Mouse (Mus musculus) kidney, embryonic 14.5 days (tissue): Measurements from ENCODE around the gene Tk1. TPM values are rescaled to one million over a fixed set of nuclear protein-coding genes. Genes with fewer than 3 reads are reported as not detected.
"Not testable (repeated sequence)": the region's sequence is repeated elsewhere in the genome, so short reads cannot be mapped to it uniquely, and the experiment has no call there.

Source experiments
- ATAC-seq: fragments of 200-750 bp; cut with Nextera tagmentation; 2 replicates; pipeline ENCODE4 v1.8.0; 2017; ENCODE audit warnings: moderate number of reproducible peaks, mild to moderate bottlenecking, moderate TSS enrichment, moderate library complexity; ENCODE audit not compliant: low FRiP score, low TSS enrichment
- H3K27ac ChIP-seq: fragments of 300-500 bp; sonication (generic); 2 replicates; pipeline ENCODE4 v1.5.1; 2014; ENCODE audit warnings: low read depth, mild to moderate bottlenecking, low read length, moderate library complexity, mixed read lengths
- H3K27me3 ChIP-seq: fragments of 300-500 bp; sonication (generic); 2 replicates; pipeline ENCODE4 v1.6.1; 2014; ENCODE audit warnings: mild to moderate bottlenecking, low read length; ENCODE audit not compliant: control insufficient read depth, insufficient read depth
- H3K36me3 ChIP-seq: fragments of 300-500 bp; sonication (generic); 2 replicates; pipeline ENCODE4 v1.6.1; 2014; ENCODE audit warnings: low read length, mixed read lengths; ENCODE audit not compliant: control insufficient read depth, insufficient read depth
- H3K4me1 ChIP-seq: fragments of 300-500 bp; sonication (generic); 2 replicates; pipeline ENCODE4 v1.6.1; 2014; ENCODE audit warnings: low read length, mixed read lengths; ENCODE audit not compliant: control insufficient read depth, insufficient read depth
- H3K4me2 ChIP-seq: fragments of 300-500 bp; sonication (generic); replicated peaks from 2 replicates; pipeline ENCODE4 v1.6.1; 2014; ENCODE audit warnings: low read depth, mild to moderate bottlenecking, low read length
- H3K4me3 ChIP-seq: fragments of 300-500 bp; sonication (generic); 2 replicates; pipeline ENCODE4 v1.5.1; 2014; ENCODE audit warnings: mild to moderate bottlenecking, low read length
- H3K9ac ChIP-seq: fragments of 300-500 bp; sonication (generic); 2 replicates; pipeline ENCODE4 v1.6.1; 2014; ENCODE audit warnings: low read depth, mild to moderate bottlenecking, low read length, moderate library complexity
- H3K9me3 ChIP-seq: fragments of 300-500 bp; sonication (generic); 2 replicates; pipeline ENCODE4 v1.6.1; 2016; ENCODE audit warnings: low read length; ENCODE audit not compliant: control insufficient read depth
- WGBS: fragments of 180-500 bp; shearing (Covaris S2); extraction: QIAGEN DNeasy Blood & Tissue Kit; methylation state at CpG from one replicate; pipeline ENCODE4 v1.1.7; 2014; 5-methylcytosine and 5-hydroxymethylcytosine counted together
- polyA plus RNA-seq: library from polyadenylated mRNA; unstranded; fragments of >200 nt; fragmentation: Nextera tagmentation; extraction: Ambion mirVana; gene quantifications from 2 replicates; pipeline ENCODE4 v1.2.1, GENCODE M21; 2014

The Tk1 gene
- polyA plus RNA-seq, 1 experiment from 2014 or later, result 129 TPM

DNA sequence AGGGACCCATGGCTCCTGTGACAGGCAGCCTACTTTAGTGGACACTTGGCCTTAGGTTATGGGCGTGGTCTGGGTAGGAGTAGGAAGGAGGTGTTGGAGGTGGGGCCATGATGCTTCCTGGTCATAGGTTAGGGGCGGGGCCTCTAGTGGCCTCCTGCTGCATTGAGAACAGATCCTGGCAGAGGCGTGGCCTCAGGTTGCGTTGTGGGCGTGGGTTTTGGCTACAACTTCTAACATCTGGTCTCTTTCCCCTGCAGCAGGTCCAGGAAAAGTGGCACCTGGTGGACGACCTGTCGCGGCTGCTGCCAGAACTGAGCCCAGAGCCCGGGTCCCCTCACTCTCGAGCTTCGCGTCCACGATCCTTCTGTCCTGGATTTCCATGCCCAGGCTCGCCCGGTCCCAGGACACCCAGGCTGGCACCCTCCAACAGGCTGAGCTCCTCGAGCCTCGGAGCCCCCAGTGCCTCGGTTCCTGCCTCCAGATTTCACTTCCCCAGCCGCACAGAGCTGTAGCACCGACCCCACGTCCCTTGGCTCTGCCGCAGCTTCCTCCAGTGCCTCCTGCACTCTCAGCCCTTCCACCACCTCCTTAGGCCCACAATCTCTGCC lies 33.5 kb downstream of the Tk1 start:
- Histone ChIP-seq H3K4me3 (peak overlapping the region; percentile 11), H3K36me3 (no peaks in the 10 kb centered on the region), H3K27me3 (no peaks in the 10 kb centered on the region)

GRCm38 (mm10) chr11:117791441-117791761 lies 34.5 kb downstream of the Tk1 start:
- no peak for ATAC-seq
- no peak overlapping the region for H3K4me2 ChIP-seq
- H3K27me3 ChIP-seq, result no peaks in the 10 kb centered on the region
- H3K4me3 ChIP-seq, result no peak overlapping the region
- no peaks in the 10 kb centered on the region for H3K4me1 ChIP-seq
- no peaks in the 10 kb centered on the region for H3K36me3 ChIP-seq
- H3K9me3 ChIP-seq, result no peaks in the 10 kb centered on the region
- H3K27ac ChIP-seq, result no peak overlapping the region
- WGBS, result 84% methylated on average over 9 of the region's 9 CpGs
- H3K9ac ChIP-seq, result no peak overlapping the region

More for the DNA sequence above, 33.5 kb downstream of the Tk1 start:
- no peaks in the 10 kb centered on the region for H3K9me3 ChIP-seq
- no peak overlapping the region for H3K27ac ChIP-seq
- peak; percentile 71 for ATAC-seq
- H3K4me2 ChIP-seq, result peak overlapping the region; percentile 45
- no peaks in the 10 kb centered on the region for H3K4me1 ChIP-seq
- peak overlapping the region; percentile 47; the same call in 1 of the 2 replicates for H3K9ac ChIP-seq
- 10% methylated on average over 22 of the region's 22 CpGs for WGBS

GRCm38 (mm10) chr11:117790703-117791440 lies 35.0 kb downstream of the Tk1 start:
- no peaks in the 10 kb centered on the region for H3K36me3 ChIP-seq
- no peak overlapping the region for H3K9ac ChIP-seq
- H3K4me1 ChIP-seq, result no peaks in the 10 kb centered on the region
- H3K27me3 ChIP-seq, result no peaks in the 10 kb centered on the region
- H3K27ac ChIP-seq, result no peak overlapping the region; the same call in 1 of the 2 replicates
- WGBS, result 31% methylated on average over 23 of the region's 23 CpGs
- peak overlapping the region; percentile 14; the same call in 1 of the 2 replicates for H3K4me3 ChIP-seq
- peak overlapping the region; percentile 38 for H3K4me2 ChIP-seq
- ATAC-seq, result peak; percentile 43
- H3K9me3 ChIP-seq, result no peaks in the 10 kb centered on the region

GRCm38 (mm10) chr11:117790286-117790685 lies 35.6 kb downstream of the Tk1 start:
- Histone ChIP-seq H3K36me3 (no peaks in the 10 kb centered on the region), H3K4me2 (peak overlapping the region; percentile 38), H3K27ac (no peak overlapping the region), H3K9ac (no peak overlapping the region), H3K27me3 (no peaks in the 10 kb centered on the region), H3K4me3 (peak overlapping the region; percentile 14; the same call in 1 of the 2 replicates), H3K4me1 (no peaks in the 10 kb centered on the region), H3K9me3 (no peaks in the 10 kb centered on the region)
- peak; percentile 56 for ATAC-seq
- 15% methylated on average over 14 of the region's 14 CpGs for WGBS

- H3K27me3 ChIP-seq, H3K27ac ChIP-seq, H3K4me1 ChIP-seq, ATAC-seq, H3K9ac ChIP-seq, H3K36me3 ChIP-seq, H3K4me2 ChIP-seq, H3K4me3 ChIP-seq, H3K9me3 ChIP-seq: not testable (repeated sequence)
- 81% methylated on average over 7 of the region's 7 CpGs for WGBS
These were observed 37.4 kb downstream of the Tk1 start for GRCm38 (mm10) chr11:117788481-117788880.

DNA sequence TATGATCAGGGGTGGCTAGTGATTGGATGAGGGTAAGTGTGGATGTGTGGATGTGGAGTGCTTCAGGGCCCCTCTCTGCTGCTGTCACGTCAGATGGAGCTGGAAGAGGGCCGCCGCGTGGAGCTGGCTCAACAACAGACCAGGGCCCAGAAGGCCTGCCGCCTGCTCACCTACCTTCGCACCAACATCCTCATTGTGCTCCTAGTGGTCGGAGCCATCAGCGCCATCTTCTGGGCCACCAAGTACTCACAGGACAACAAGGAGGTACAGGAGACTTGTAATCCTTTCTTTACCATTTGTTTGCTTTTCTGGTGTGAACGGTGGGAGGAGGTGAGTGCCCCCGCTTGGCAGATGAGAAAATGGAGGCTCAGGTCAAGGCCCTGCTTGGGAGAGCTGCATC lies 39.6 kb downstream of the Tk1 start:
- no peaks in the 10 kb centered on the region for H3K36me3 ChIP-seq
- no peaks in the 10 kb centered on the region for H3K27me3 ChIP-seq
- 0 out of 2 replicates have a peak, but pooled peaks have one; percentile 13 for ATAC-seq
- no peak overlapping the region for H3K9ac ChIP-seq
- no peak overlapping the region for H3K4me2 ChIP-seq
- no peak overlapping the region for H3K27ac ChIP-seq
- 4% methylated on average over 10 of the region's 10 CpGs for WGBS
- peaks cover 11% of the 10 kb centered on the region for H3K4me1 ChIP-seq
- no peak overlapping the region for H3K4me3 ChIP-seq
- no peaks in the 10 kb centered on the region for H3K9me3 ChIP-seq

DNA sequence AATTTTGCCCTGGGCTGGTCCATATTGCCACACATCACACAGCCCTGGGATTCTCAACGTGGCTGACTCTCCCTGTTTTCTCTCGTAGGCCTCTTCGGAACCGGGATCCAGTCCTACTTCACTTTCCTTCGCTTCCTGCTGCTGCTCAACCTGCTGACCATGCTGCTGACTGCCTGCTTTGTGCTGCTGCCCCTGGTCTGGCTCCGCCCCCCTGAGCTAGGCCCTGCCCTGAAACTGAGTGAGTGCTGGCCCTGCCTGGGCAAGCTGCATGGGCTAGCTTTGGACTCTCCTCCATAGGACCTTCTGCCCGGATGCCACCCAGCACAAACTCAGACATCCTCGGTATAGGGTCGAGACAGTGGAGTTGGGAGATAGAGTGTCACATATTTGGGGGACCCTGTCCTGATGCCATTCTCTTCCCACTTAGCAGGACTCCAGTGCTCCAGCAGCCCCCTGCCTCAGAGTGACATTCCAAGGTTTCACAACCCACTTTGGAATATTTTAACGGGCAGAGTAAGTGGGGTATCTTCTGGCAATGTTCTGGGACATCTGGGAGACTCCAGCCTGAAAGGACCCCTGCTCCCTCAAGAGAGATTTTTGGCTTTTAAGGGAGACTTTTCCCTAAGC lies 42.1 kb downstream of the Tk1 start:
- no peak overlapping the region for H3K27ac ChIP-seq

DNA sequence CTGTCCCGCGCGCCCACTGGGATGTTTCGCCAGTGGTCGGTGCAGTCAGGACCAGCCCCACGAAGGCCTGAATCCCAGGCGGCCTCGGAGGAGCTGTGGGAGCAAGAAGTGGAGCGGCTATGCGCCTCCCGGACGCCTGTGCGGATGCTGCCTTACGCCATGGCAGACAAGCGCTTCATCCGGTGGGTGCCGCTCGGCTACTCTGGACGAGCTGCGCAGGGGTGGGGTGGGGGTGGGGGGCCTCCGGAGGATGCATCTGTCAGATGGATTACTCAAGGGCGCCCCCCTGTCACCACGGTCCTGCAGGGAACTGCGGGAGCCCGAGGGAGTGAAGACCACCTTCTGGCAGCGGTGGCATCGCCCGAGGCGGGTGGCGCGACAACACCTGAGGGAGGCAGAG lies 42.8 kb downstream of the Tk1 start:
- Histone ChIP-seq H3K27ac (peak overlapping the region; percentile 67; the same call in 1 of the 2 replicates), H3K36me3 (no peaks in the 10 kb centered on the region), H3K27me3 (no peaks in the 10 kb centered on the region), H3K9ac (peak overlapping the region; percentile 14), H3K4me2 (peak overlapping the region; percentile 40), H3K9me3 (no peaks in the 10 kb centered on the region), H3K4me3 (peak overlapping the region; percentile 6; the same call in 1 of the 2 replicates), H3K4me1 (peaks cover 38% of the 10 kb centered on the region)
- no peak for ATAC-seq
- 4% methylated on average over 27 of the region's 31 CpGs for WGBS

More for the DNA sequence above, 42.1 kb downstream of the Tk1 start:
- H3K36me3 ChIP-seq, result no peaks in the 10 kb centered on the region
- H3K4me1 ChIP-seq, result peaks cover 31% of the 10 kb centered on the region
- 38% methylated on average over 10 of the region's 10 CpGs for WGBS
- ATAC-seq, result no peak
- peak overlapping the region; percentile 40 for H3K4me2 ChIP-seq
- peak overlapping the region; percentile 6; the same call in 1 of the 2 replicates for H3K4me3 ChIP-seq
- H3K9me3 ChIP-seq, result no peaks in the 10 kb centered on the region
- peak overlapping the region; percentile 14; the same call in 1 of the 2 replicates for H3K9ac ChIP-seq
- no peaks in the 10 kb centered on the region for H3K27me3 ChIP-seq

- peak overlapping the region; percentile 40 for H3K4me2 ChIP-seq
- peaks cover 39% of the 10 kb centered on the region for H3K4me1 ChIP-seq
- peak overlapping the region; percentile 67; the same call in 1 of the 2 replicates for H3K27ac ChIP-seq
- H3K9me3 ChIP-seq, result no peaks in the 10 kb centered on the region
- no peak for ATAC-seq
- H3K36me3 ChIP-seq, result no peaks in the 10 kb centered on the region; the same call in 1 of the 2 replicates
- no peaks in the 10 kb centered on the region for H3K27me3 ChIP-seq
- peak overlapping the region; percentile 6; the same call in 1 of the 2 replicates for H3K4me3 ChIP-seq
- 48% methylated on average over 9 of the region's 9 CpGs for WGBS
- H3K9ac ChIP-seq, result peak overlapping the region; percentile 14; the same call in 1 of the 2 replicates
These were observed 43.2 kb downstream of the Tk1 start for GRCm38 (mm10) chr11:117782705-117783034.
